In the genomic region with DNA sequence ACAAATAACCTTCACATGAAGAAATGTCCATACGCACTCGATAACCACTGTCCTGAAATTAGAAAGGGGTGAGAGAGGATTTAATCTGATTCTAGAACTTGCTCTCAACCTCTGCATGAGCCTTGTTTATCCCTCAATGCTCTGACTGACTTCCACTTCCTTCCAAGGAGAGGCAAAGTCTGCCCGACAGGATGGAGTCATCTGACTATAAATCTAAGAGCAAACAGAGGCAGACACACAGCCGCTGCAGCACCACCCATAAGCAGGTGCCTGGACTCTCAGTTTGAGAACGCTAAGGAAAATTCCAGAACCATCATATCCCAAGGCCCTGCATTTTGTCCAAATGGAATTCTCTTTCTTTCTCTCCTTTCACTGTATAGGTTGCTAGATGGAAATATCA, we compare ENCODE assay signal across 22 mouse cellular contexts.
DNase-seq lines count a peak whose midpoint lies in the region; ATAC-seq lines count a peak whose summit lies in the region.
"Had no signal": no experiment of that assay in that cellular context is flagged by ENCODE, and none has a peak within 500 bp of the region (broad histone marks: within the 10 kb centered on the region; RNA-seq: fewer than 3 reads in every experiment).

No protein-coding gene starts in this region.

- 45% methylated on average over 5 of the region's 5 CpGs for WGBS in kidney, embryonic 15.5 days
- 84% methylated on average over 5 of the region's 5 CpGs for WGBS in forebrain, embryonic 16.5 days

- ATAC-seq in kidney, embryonic 15.5 days (replicated peaks; ENCODE audit: low FRiP score): no peak
- ATAC-seq in forebrain, embryonic 16.5 days: no peak
- ATAC-seq: forebrain, embryonic 14.5 days; hindbrain, postnatal 0 days had no signal

- no peak overlapping the region for H3K4me3 ChIP-seq in kidney, embryonic 15.5 days (replicated peaks)
- no peak overlapping the region for H3K4me3 ChIP-seq in forebrain, embryonic 16.5 days (replicated peaks; ENCODE audit: low read length)
- H3K4me3 ChIP-seq: embryonic facial prominence, embryonic 15.5 days; heart, embryonic 12.5 days; neural tube, embryonic 12.5 days had no signal

- H3K4me2 ChIP-seq in kidney, embryonic 15.5 days: no peak overlapping the region
- no peak overlapping the region for H3K4me2 ChIP-seq in forebrain, embryonic 16.5 days (ENCODE audit: low read length)
- H3K4me2 ChIP-seq: embryonic facial prominence, embryonic 15.5 days; heart, embryonic 12.5 days; neural tube, embryonic 12.5 days had no signal

- no peak overlapping the region for H3K9ac ChIP-seq in kidney, embryonic 15.5 days
- H3K9ac ChIP-seq in forebrain, embryonic 16.5 days (replicated peaks; ENCODE audit: low read depth, low read length): no peak overlapping the region
- H3K9ac ChIP-seq: embryonic facial prominence, embryonic 15.5 days; heart, embryonic 12.5 days; neural tube, embryonic 12.5 days had no signal

- H3K27me3 ChIP-seq in kidney, embryonic 15.5 days: no peaks in the 10 kb centered on the region
- no peaks in the 10 kb centered on the region for H3K27me3 ChIP-seq in forebrain, embryonic 16.5 days (replicated peaks; ENCODE audit: control insufficient read depth, insufficient read depth, low read length)
- H3K27me3 ChIP-seq: neural tube, embryonic 12.5 days had no signal

- no peaks in the 10 kb centered on the region for H3K9me3 ChIP-seq in kidney, embryonic 15.5 days (replicated peaks)
- H3K9me3 ChIP-seq in forebrain, embryonic 16.5 days (ENCODE audit: control insufficient read depth, low read length): no peaks in the 10 kb centered on the region
- H3K9me3 ChIP-seq: embryonic facial prominence, embryonic 15.5 days; heart, embryonic 12.5 days; neural tube, embryonic 12.5 days had no signal

- H3K4me1 ChIP-seq in kidney, embryonic 15.5 days: no peaks in the 10 kb centered on the region
- H3K4me1 ChIP-seq in forebrain, embryonic 16.5 days (replicated peaks; ENCODE audit: control insufficient read depth, insufficient read depth, low read length): no peaks in the 10 kb centered on the region
- H3K4me1 ChIP-seq: embryonic facial prominence, embryonic 15.5 days; heart, embryonic 12.5 days; neural tube, embryonic 12.5 days had no signal

- no peaks in the 10 kb centered on the region for H3K36me3 ChIP-seq in kidney, embryonic 15.5 days
- H3K36me3 ChIP-seq in forebrain, embryonic 16.5 days (ENCODE audit: control insufficient read depth, insufficient read depth): no peaks in the 10 kb centered on the region
- H3K36me3 ChIP-seq: embryonic facial prominence, embryonic 15.5 days; heart, embryonic 12.5 days; neural tube, embryonic 12.5 days had no signal

- peak; percentile 11 for DNase-seq in kidney, adult 11 months
- DNase-seq in lung, postnatal 14 days: peak; percentile 20
- DNase-seq in lung, postnatal 25 days (ENCODE audit: low spot score): no peak
- peak; percentile 19 to 47 for DNase-seq in kidney, postnatal 25 days
- DNase-seq in cerebellum, postnatal 4 days (ENCODE audit: low spot score in 2 of 2): no peak
- no peak for DNase-seq in layer of hippocampus, adult 9-11 months
- DNase-seq: adrenal gland, postnatal 14 days; cerebellum, adult 2 months; cerebellum, postnatal 36 days; gastrocnemius, postnatal 10 days; heart, adult 18-20 months; heart, postnatal 10 days; midbrain, embryonic 14.5 days; right cerebral cortex, postnatal 14 days; thymus, postnatal 36 days had no signal

- no peak overlapping the region for H3K27ac ChIP-seq in kidney, embryonic 15.5 days
- H3K27ac ChIP-seq in forebrain, embryonic 16.5 days (ENCODE audit: low read length): no peak overlapping the region
- H3K27ac ChIP-seq: embryonic facial prominence, embryonic 15.5 days; hindbrain, postnatal 0 days; neural tube, embryonic 12.5 days had no signal

Comparison
In these comparisons a context has a peak if more than half of its experiments do, and no peak if none do; other contexts are left out.
1. DNase-seq: peak in kidney, adult 11 months (single experiment), lung, postnatal 14 days (single experiment) and kidney, postnatal 25 days (2 of 2); none in lung, postnatal 25 days (single experiment), cerebellum, postnatal 4 days (0 of 2) and layer of hippocampus, adult 9-11 months (single experiment).